Mouse (Mus musculus) CH12.LX (cell line): Measurements from ENCODE around the gene Cmip.

Experiments used
- CHD1 ChIP-seq: IDR thresholded peaks from 2 replicates; pipeline ENCODE4 v1.6.1; 2012; ENCODE audit warnings: low read depth, low read length, improper control_type of control experiment, inconsistent platforms
- CTCF ChIP-seq, 2 experiments: IDR thresholded peaks in 1 of 2; conservative IDR thresholded peaks in 1 of 2; 2 replicates each; pipeline ENCODE4 v1.5.1; 2011 to 2012; ENCODE audit warnings: low read depth in 2 of 2, low read length in 2 of 2, improper control_type of control experiment in 1 of 2, inconsistent platforms in 1 of 2, mild to moderate bottlenecking in 1 of 2, moderate library complexity in 1 of 2
- ETS1 ChIP-seq: conservative IDR thresholded peaks from 2 replicates; pipeline ENCODE4 v1.6.1; 2012; ENCODE audit warnings: low read depth, mild to moderate bottlenecking, inconsistent platforms, low read length, improper control_type of control experiment, moderate library complexity
- HCFC1 ChIP-seq: IDR thresholded peaks from 2 replicates; pipeline ENCODE4 v1.6.1; 2012; ENCODE audit warnings: low read depth, mild to moderate bottlenecking, inconsistent platforms, low read length, improper control_type of control experiment
- KAT2A ChIP-seq: IDR thresholded peaks from 2 replicates; pipeline ENCODE4 v1.6.1; 2012; ENCODE audit warnings: low read length, improper control_type of control experiment, inconsistent platforms; ENCODE audit not compliant: insufficient replicate concordance
- MAX ChIP-seq: IDR thresholded peaks from 2 replicates; pipeline ENCODE4 v1.6.1; 2011; ENCODE audit warnings: low read length, improper control_type of control experiment
- MAZ ChIP-seq: IDR thresholded peaks from 2 replicates; pipeline ENCODE4 v1.6.1; 2012; ENCODE audit warnings: low read depth, mild to moderate bottlenecking, inconsistent platforms, low read length, improper control_type of control experiment, moderate library complexity
- MEF2A ChIP-seq: IDR thresholded peaks from 2 replicates; pipeline ENCODE4 v1.6.1; 2014; ENCODE audit warnings: low read depth, mild to moderate bottlenecking, inconsistent platforms, low read length, improper control_type of control experiment, borderline replicate concordance
- MXI1 ChIP-seq: IDR thresholded peaks from 2 replicates; pipeline ENCODE4 v1.6.1; 2011; ENCODE audit warnings: mild to moderate bottlenecking, low read depth, low read length, improper control_type of control experiment
- PAX5 ChIP-seq: IDR thresholded peaks from 2 replicates; pipeline ENCODE4 v1.6.1; 2012; ENCODE audit warnings: low read length, inconsistent platforms, mixed read lengths
- POLR2A ChIP-seq: IDR thresholded peaks from 2 replicates; pipeline ENCODE4 v1.6.1; 2011; ENCODE audit warnings: low read depth, mild to moderate bottlenecking, improper control_type of control experiment, low read length
- USF1 ChIP-seq: IDR thresholded peaks from 2 replicates; pipeline ENCODE4 v1.6.1; 2014; ENCODE audit warnings: low read depth, mild to moderate bottlenecking, inconsistent platforms, low read length, improper control_type of control experiment

- TF ChIP-seq POLR2A (no peak), MXI1 (no peak), CTCF (conservative IDR thresholded peaks at IDR 0.05 in 1 of 2, IDR thresholded peaks at IDR 0.05 in 1 of 2; ENCODE audit: low read depth in 2 of 2, low read length in 2 of 2) (no peak), MEF2A (no peak), USF1 (no peak), MAZ (no peak), KAT2A (no peak), PAX5 (no peak), CHD1 (no peak), HCFC1 (no peak), ETS1 (no peak), MAX (no peak)
Measured at GRCm38 (mm10) chr8:117278234-117278633, 21.4 kb downstream of the Cmip start.
